Mouse (Mus musculus) E14TG2a.4 (cell line): ENCODE measurements at regions not wholly inside any gene's neighbourhood (a gene's known extent, or its start where the extent isn't known, plus 50 kb on each side); places are given as distances from the start of the nearest gene placed in this dataset.

ENCODE experiments used
- CTCF ChIP-seq: conservative IDR thresholded peaks from 2 replicates; pipeline ENCODE4 v1.5.1; 2014; ENCODE audit warnings: low read length
- POU5F1 ChIP-seq: IDR thresholded peaks from 2 replicates; pipeline ENCODE4 v1.6.1; 2014; ENCODE audit warnings: low read length, borderline replicate concordance

DNA sequence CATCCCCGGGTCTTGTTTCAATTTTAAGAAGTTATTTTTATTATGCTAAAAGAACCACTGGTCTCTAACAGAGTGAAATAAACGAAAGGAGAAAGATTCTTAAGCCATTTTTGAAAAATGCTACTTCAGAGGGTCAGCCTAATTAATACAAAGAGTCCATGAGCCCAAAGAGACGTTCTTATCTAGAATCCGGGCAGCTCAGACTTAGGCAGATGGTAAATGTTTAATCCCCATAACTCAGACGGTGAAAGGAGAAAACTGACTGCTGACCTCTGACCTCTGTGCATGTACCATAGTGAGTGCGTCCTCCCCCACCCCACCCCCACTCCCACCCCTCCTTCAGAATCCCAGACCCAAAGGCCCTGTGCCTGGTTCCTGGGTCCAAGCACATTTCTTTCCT lies 74.8 kb upstream of the Cpm start:
- TF ChIP-seq CTCF (no peak), POU5F1 (no peak)
